Mouse (Mus musculus) heart, postnatal 36 days (tissue): Measurements from ENCODE around the gene Rxfp3. TPM values are rescaled to one million over a fixed set of nuclear protein-coding genes. Genes with fewer than 3 reads are reported as not detected.
A peak's percentile ranks its signal among the peaks of the same experiment; 100 is the strongest.

Source experiments
- DNase-seq, 2 experiments: peaks; one replicate each; pipeline ENCODE4 v3.0.0; 2021 to 2022
- intact Hi-C: fragments of 180-260 bp; cut with DNase I; formaldehyde crosslinking; loops from one replicate; pipeline ENCODE4 v1.15.1; 2025
- total RNA-seq, 2 experiments: library from RNA; stranded (reverse); gene quantifications; 2 replicates each; pipeline ENCODE4 v1.2.3; 2021

The Rxfp3 gene
- total RNA-seq: under 1 TPM in 1 of 2 experiments, not detected in 1; 0.08 TPM

- intact Hi-C loops: loop anchor here (1.0 to 2.0 kb wide), 3 partner anchors 117 to 343 kb away; no protein-coding TSS in a partner anchor
Observed at GRCm38 (mm10) chr15:11037711-11038110, at the start of gene Rxfp3. TSS of gene Rxfp3 (minus strand) at chr15:11037991.

DNA sequence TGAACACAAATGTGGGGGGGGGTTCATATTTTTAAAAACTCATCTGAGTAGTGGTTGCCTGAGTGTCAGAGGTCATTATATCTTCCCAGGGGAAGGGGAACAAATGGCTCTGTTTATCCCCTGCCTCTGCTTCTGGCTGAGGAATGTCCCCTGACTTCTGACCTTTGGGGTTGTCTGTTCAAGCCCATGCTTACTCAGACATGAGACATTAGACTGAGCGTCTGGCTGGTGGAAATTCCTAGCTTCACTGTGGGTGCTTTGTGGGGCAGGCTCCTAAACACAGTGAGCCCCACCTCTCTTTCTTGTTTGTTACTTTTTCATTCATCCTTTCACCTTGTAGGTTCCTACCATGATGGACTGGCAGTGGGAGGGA lies 47.2 kb upstream of the Rxfp3 start:
- intact Hi-C loops: no loop called here

More at GRCm38 (mm10) chr15:11037711-11038110, at the start of gene Rxfp3:
- DNase-seq: peak in 1 of 2 experiments; percentile 2

DNA sequence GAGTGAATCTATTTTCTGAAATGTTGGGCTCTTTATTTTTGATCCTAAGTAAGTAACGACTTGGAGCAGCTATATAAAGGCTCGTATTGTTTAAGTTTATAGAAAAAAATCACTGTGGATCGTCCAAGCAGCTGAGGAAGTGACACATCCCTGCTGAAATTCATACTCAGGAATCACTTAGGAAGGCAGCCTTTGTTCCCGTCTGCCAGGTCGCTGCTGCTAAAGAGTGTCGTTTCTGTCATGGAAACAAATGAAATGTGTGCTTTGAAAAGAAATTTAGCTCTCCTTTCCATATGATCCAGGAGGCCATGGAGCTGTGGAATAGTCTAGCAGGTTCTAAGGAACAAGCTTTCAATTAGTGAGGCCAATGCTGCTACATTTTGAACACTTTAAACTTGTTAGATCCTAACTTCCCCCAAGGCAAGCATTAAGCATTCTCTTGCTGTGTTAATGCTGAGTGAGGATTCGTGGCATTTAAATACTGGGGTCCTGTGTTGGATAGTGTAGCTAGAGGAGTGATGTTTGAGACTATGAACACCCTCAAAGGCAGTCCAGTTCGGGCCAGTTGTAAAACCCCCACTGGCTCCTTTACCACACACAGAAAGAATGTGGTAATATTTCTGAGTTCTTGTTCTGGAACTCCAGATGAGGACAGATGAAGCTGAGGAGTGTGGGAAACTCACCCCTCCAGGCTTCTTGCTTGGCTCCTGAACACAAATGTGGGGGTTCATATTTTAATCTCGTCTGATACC lies 46.6 kb upstream of the Rxfp3 start:
- no peak for DNase-seq
- intact Hi-C loops: no loop called here

More for the DNA sequence above, 47.2 kb upstream of the Rxfp3 start:
- no peak for DNase-seq

GRCm38 (mm10) chr15:11083678-11084077 lies 45.9 kb upstream of the Rxfp3 start:
- DNase-seq: no peak
- intact Hi-C loops: no loop called here

- DNase-seq: no peak
- intact Hi-C loops: no loop called here
Observed at GRCm38 (mm10) chr15:11082961-11083569, 45.3 kb upstream of the Rxfp3 start.

DNA sequence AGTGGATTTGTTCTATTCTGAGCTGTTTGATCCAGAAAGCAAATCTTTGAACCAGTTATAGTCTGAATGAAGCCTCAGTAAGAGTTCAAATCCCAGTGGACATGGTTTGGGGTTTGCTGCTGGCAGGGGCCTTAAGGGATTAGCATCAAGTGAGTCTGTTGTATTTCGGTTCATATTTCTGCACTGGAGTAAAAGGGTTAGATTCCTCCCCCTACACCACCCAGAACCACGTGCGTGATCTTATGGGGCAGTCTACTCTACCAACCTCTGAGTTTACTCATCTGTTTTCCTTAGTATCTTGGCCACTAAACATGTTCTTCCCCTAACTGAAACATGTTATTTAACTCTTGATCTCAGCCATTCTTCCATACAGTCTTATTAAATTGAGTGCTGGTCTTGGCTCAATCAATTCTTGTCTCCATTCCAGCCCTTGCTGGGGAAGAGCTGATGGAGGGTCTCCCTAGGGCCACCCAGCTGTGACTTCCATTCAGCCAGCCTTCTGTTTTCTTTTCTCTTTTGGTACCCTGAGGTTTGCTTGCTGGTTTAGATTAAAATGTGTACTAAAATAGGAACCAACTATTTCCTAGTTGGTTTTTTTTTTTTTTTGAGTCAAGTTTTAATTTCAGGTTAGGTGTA lies 38.1 kb upstream of the Rxfp3 start:
- intact Hi-C loops: no loop called here
- no peak for DNase-seq

DNA sequence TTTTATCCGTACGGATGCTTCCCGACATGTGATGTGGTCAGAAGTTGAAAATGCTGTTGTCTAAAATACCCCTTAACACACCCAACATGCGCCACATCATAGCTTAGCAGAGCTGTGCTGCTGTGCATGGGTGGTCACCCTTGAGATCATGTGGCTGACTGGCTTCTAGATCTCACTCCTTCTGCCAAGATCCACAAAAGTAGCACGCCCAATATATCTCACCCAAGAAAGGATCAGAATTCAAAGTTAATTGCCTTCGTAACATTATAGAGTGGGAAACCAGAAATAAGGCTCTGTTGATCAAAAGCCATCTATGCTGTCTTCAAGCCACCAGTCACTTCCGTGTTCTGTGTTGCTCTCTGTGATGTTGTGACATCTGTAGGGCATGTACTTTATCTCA lies 30.1 kb upstream of the Rxfp3 start:
- no peak for DNase-seq
- intact Hi-C loops: loop anchor here (5.0 kb wide), 1 partner anchor 44 kb away; no protein-coding TSS in a partner anchor

- no peak for DNase-seq
- intact Hi-C loops: loop anchor here (5.0 kb wide), 1 partner anchor 46 kb away; no protein-coding TSS in a partner anchor
Observed at GRCm38 (mm10) chr15:11066299-11066698, 28.5 kb upstream of the Rxfp3 start.

DNA sequence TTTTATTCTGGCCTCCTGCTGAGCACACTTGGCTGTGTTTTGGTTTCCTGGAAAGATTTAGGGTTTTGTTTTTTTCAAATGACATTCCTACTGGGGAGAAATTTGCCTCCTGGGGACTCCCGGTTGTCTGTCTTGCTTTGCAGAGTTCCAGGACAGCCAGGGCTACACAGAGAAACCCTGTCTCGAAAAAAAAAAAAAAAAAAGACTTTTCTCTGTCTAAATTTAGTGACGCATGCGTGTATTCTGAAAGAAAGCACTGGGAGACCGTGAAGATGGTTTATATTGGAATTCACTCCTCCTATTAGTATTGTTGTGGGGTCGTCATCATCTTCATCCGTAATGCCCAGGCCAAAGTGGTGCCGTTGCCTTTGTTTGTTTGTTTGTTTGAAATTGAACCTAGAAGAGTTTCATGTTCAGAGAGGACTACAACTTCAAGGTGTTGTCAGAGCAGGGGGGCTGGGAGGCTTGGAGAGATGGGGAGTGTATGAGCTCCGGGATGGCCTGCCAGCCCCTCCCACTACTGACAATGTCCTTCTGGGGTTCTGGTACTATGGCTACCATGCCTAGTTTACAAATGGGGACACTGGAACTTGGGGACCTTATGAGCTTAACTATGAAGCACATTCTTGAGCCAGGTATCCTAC lies 27.9 kb upstream of the Rxfp3 start:
- peak; percentile 9 to 19 for DNase-seq
- intact Hi-C loops: loop anchor here (5.0 kb wide), 1 partner anchor 47 kb away; no protein-coding TSS in a partner anchor

- DNase-seq: peak; percentile 71 to 76
- intact Hi-C loops: loop anchor here (5.0 kb wide), 1 partner anchor 48 kb away; no protein-coding TSS in a partner anchor
Observed at GRCm38 (mm10) chr15:11064558-11065411, 27.0 kb upstream of the Rxfp3 start, which contains the start of gene Adamts12. TSS of gene Adamts12 (plus strand) at chr15:11064790.

DNA sequence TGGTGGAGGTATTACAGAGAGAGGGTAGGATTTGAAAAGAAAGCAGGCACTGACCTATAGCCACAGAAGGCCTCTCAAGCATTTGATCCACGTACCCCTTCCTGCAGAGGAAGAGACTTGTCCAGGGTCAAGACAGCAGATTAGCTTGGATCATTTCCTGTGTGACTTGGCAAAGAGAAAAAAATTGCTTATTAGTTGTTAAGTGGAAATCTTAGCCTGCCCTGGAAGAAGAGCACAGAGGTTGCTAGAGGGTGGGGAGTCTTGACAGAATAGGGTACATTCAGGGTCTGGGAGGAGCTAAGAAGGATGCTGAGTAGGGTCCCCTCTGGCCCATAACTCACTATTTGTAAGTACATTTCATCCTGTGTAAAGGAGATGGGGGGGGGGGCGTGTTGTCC lies 26.4 kb upstream of the Rxfp3 start:
- no peak for DNase-seq
- intact Hi-C loops: no loop called here

DNA sequence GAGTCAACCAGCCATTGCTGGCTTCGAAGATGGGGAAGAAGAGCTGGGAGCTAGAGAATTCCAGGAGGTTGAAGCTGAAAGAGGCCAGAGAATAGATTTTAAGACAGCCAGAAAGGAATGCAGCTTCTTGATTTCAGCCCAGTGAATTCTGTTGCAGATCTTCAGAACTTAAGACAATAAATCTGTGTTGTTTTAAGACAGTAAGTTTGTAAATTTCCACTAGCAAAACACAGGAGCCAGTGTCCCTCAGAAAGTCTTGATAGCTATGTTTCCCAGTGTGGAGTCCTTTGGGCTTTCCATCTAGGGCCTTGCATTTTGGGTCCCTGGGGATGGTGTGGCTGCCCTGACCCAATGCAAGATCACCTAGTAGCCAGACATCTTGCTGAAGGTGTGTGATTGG lies 25.1 kb upstream of the Rxfp3 start:
- intact Hi-C loops: loop anchor here (2.0 kb wide), 1 partner anchor 58 kb away; no protein-coding TSS in a partner anchor
- no peak for DNase-seq

- intact Hi-C loops: no loop called here
Observed at GRCm38 (mm10) chr15:11054440-11055080, 16.8 kb upstream of the Rxfp3 start.

DNA sequence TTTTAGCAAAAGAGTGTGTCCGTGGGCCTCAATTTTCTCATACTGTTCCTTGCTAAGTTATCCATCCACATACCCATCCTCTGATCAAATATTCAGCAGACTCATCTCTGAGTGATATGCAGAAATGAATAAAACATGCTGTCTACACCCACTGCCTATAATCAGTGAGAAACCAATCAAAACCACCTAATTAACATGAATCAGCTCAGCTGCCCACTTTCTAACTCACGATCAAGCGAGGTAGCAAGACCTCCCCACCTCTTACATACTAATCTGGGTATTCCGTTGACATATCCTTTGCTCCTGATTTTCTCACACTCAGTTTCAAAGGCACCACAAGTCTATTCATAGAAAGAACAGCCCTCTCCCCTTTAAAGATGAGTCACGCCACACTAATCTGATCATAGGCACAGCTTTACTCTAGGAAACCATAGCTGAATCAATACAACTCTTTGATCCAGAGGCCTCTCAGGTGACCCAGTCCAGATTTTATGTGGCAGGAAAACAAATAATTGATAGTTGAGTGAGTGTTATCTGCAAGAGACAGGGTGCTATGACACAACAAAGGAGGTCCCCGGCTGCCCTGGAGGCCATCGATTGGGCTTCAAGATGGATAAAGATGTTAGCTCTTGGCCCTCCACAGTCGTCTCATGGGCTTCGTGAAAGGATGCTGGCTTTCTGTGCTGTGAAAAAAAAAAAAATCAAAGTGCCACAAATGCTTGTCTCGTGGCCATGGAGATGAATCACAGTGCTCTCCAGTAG lies 16.1 kb upstream of the Rxfp3 start:
- no peak for DNase-seq
- intact Hi-C loops: no loop called here

More at GRCm38 (mm10) chr15:11054440-11055080, 16.8 kb upstream of the Rxfp3 start:
- no peak for DNase-seq

GRCm38 (mm10) chr15:11042828-11043227 lies 5.0 kb upstream of the Rxfp3 start:
- intact Hi-C loops: no loop called here
- no peak for DNase-seq

GRCm38 (mm10) chr15:11041229-11041628 lies 3.4 kb upstream of the Rxfp3 start:
- intact Hi-C loops: no loop called here
- DNase-seq: no peak

DNA sequence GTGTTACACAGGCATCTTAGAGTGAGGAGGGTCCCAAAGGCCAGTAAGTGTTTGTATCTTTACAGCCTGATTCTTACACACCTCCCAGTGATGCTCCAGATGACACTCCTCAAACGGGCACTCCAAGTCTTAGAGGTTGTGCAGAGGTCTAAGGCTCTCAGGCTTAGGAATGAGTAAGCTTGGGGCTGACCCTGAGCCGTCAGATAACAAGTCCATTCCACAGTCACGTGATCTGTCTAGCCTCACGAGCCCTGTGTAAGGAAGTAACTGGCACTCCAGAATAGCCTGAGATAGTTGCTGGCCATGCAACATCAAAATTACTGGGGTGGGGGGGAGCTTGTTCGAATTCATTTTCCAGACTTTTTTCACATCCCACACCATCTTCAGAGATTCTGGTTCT lies 2.3 kb upstream of the Rxfp3 start:
- intact Hi-C loops: no loop called here

GRCm38 (mm10) chr15:11038476-11038875 lies 685 bp upstream of the Rxfp3 start:
- peak; percentile 62 to 63 for DNase-seq

More for the DNA sequence above, 2.3 kb upstream of the Rxfp3 start:
- no peak for DNase-seq

GRCm38 (mm10) chr15:11037376-11037695 lies 455 bp downstream of the Rxfp3 start:
- DNase-seq: no peak

More at GRCm38 (mm10) chr15:11038476-11038875, 685 bp upstream of the Rxfp3 start:
- intact Hi-C loops: loop anchor here (1.0 to 2.0 kb wide), 3 partner anchors 118 to 342 kb away; no protein-coding TSS in a partner anchor

More at GRCm38 (mm10) chr15:11037376-11037695, 455 bp downstream of the Rxfp3 start:
- intact Hi-C loops: no loop called here
